Mouse (Mus musculus) brain, embryonic 14.5 days (tissue): Measurements from ENCODE around the gene Hist1h1a.

Experiments used
- CTCF ChIP-seq: fragments of 200-500 bp; IDR thresholded peaks from 2 replicates; pipeline ENCODE4 v1.5.1; 2012; ENCODE audit warnings: inconsistent platforms, mild to moderate bottlenecking, moderate library complexity, borderline replicate concordance; ENCODE audit not compliant: insufficient read depth, insufficient read length; ENCODE audit errors: extremely low read depth
- POLR2A ChIP-seq: fragments of 200-500 bp; IDR thresholded peaks from 2 replicates; pipeline ENCODE4 v1.6.1; 2012; ENCODE audit warnings: mild to moderate bottlenecking, inconsistent platforms, borderline replicate concordance; ENCODE audit not compliant: poor library complexity, insufficient read depth, insufficient read length, severe bottlenecking; ENCODE audit errors: extremely low read depth

GRCm38 (mm10) chr13:23757921-23758320 is 5.5 kb upstream of the Hist1h1a start:
- no peak for TF ChIP-seq POLR2A
- TF ChIP-seq CTCF = no peak
